Mouse (Mus musculus) kidney, adult 2 months (tissue): ENCODE data around the gene Mgrn1.

ENCODE experiments used
- CTCF ChIP-seq: fragments of 200-500 bp; conservative IDR thresholded peaks from 2 replicates; pipeline ENCODE4 v1.5.1; 2011; ENCODE audit warnings: low read depth, mild to moderate bottlenecking, control low read depth, low read length, moderate library complexity, mixed read lengths; ENCODE audit not compliant: insufficient read depth, insufficient read length
- POLR2A ChIP-seq: fragments of 200-500 bp; IDR thresholded peaks from one replicate; pipeline ENCODE4 v1.6.1; 2011; ENCODE audit warnings: low read depth, low read length, control low read depth

- TF ChIP-seq CTCF = no peak
- no peak for TF ChIP-seq POLR2A
Observed at GRCm38 (mm10) chr16:4878192-4878885, 7.7 kb upstream of the Mgrn1 start.
